Mouse (Mus musculus) neural tube, embryonic 14.5 days (tissue): ENCODE data around the gene Zfp64. TPM values are rescaled to one million over a fixed set of nuclear protein-coding genes. Genes with fewer than 3 reads are reported as not detected.

Experiments
- ATAC-seq: fragments of 200-750 bp; cut with Nextera tagmentation; 2 replicates; pipeline ENCODE4 v1.8.0; 2017; ENCODE audit warnings: low read depth, mild to moderate bottlenecking, moderate TSS enrichment, moderate library complexity
- H3K27ac ChIP-seq: fragments of 300-500 bp; sonication (generic); 2 replicates; pipeline ENCODE4 v1.5.1; 2014; ENCODE audit warnings: low read depth, mild to moderate bottlenecking, control low read depth, low read length, moderate library complexity, mixed read lengths
- H3K27me3 ChIP-seq: fragments of 300-500 bp; sonication (generic); 2 replicates; pipeline ENCODE4 v1.6.1; 2014; ENCODE audit warnings: low read length; ENCODE audit not compliant: control insufficient read depth, insufficient read depth
- H3K36me3 ChIP-seq: fragments of 300-500 bp; sonication (generic); 2 replicates; pipeline ENCODE4 v1.6.1; 2014; ENCODE audit warnings: low read length, mixed read lengths; ENCODE audit not compliant: control insufficient read depth, insufficient read depth
- H3K4me1 ChIP-seq: fragments of 300-500 bp; sonication (generic); 2 replicates; pipeline ENCODE4 v1.6.1; 2014; ENCODE audit warnings: low read length; ENCODE audit not compliant: control insufficient read depth, insufficient read depth
- H3K4me2 ChIP-seq: fragments of 300-500 bp; sonication (generic); 2 replicates; pipeline ENCODE4 v1.6.1; 2014; ENCODE audit warnings: mild to moderate bottlenecking, low read depth, low read length, control low read depth
- H3K4me3 ChIP-seq: fragments of 300-500 bp; sonication (generic); 2 replicates; pipeline ENCODE4 v1.5.1; 2014; ENCODE audit warnings: low read depth, low read length, control low read depth, mixed read lengths
- H3K9ac ChIP-seq: fragments of 300-500 bp; sonication (generic); replicated peaks from 2 replicates; pipeline ENCODE4 v1.6.1; 2014; ENCODE audit warnings: low read depth, mild to moderate bottlenecking, control low read depth, low read length, mixed read lengths
- H3K9me3 ChIP-seq: fragments of 300-500 bp; sonication (generic); 2 replicates; pipeline ENCODE4 v1.6.1; 2016; ENCODE audit warnings: low read length; ENCODE audit not compliant: control insufficient read depth
- WGBS: fragments of 180-500 bp; shearing (Covaris S2); extraction: QIAGEN DNeasy Blood & Tissue Kit; methylation state at CpG from one replicate; pipeline ENCODE4 v1.1.7; 2014; 5-methylcytosine and 5-hydroxymethylcytosine counted together
- polyA plus RNA-seq: library from polyadenylated mRNA; unstranded; fragments of >200 nt; fragmentation: Nextera tagmentation; extraction: Ambion mirVana; gene quantifications from 2 replicates; pipeline ENCODE4 v1.2.1, GENCODE M21; 2014

The Zfp64 gene
- polyA plus RNA-seq, 1 experiment from 2014 or later = 24.5 TPM

DNA sequence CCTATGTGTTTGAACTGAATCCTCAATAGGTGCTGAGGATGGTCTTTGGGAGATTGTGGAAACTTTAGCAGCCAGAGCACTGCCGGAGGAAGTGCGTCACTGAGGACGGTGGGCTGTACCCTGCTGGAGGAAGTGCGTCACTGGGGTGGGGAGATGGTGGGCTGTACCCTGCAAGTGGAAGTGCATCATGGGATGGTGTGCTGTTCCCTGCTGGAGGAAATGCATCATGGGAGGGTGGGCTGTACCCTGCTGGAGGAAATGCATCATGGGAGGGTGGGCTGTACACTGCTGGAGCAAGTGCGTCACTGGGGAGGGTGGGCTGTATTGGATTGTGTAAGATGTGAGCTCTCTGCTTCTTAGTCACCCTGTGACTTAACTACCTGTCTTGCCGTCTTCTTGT, 25.5 kb upstream of the Zfp64 start:
- no peak overlapping the region for H3K9ac ChIP-seq
- no peaks in the 10 kb centered on the region for H3K36me3 ChIP-seq
- no peak overlapping the region for H3K4me2 ChIP-seq
- no peaks in the 10 kb centered on the region for H3K27me3 ChIP-seq
- peak; percentile 78 for ATAC-seq
- no peak overlapping the region for H3K27ac ChIP-seq
- H3K9me3 ChIP-seq = no peaks in the 10 kb centered on the region
- 66% methylated on average over 6 of the region's 6 CpGs for WGBS
- H3K4me1 ChIP-seq = no peaks in the 10 kb centered on the region
- no peak overlapping the region for H3K4me3 ChIP-seq

DNA sequence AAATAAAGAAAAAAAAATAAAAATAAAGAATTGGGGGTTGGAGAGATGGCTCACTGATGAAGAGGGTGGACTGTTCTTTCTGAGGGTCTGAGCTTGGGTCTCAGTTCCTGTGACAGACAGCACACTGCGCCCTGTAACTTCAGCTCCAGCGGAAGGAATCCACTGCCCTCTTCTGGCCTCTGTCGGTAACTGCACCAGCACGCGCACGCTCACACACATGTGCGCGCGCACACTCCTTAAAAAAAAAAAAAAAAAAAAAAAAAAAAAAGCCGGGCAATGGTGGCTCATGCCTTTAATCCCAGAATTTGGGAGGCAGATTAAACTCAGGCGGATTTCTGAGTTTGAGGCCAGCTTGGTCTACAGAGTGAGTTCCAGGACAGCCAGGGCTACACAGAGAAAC, 24.4 kb upstream of the Zfp64 start:
- Histone ChIP-seq H3K9me3 (no peaks in the 10 kb centered on the region), H3K4me3 (no peak overlapping the region), H3K36me3 (no peaks in the 10 kb centered on the region), H3K4me2 (no peak overlapping the region), H3K27me3 (no peaks in the 10 kb centered on the region), H3K27ac (no peak overlapping the region), H3K4me1 (no peaks in the 10 kb centered on the region), H3K9ac (no peak overlapping the region)
- 53% methylated on average over 11 of the region's 11 CpGs for WGBS
- no peak for ATAC-seq

DNA sequence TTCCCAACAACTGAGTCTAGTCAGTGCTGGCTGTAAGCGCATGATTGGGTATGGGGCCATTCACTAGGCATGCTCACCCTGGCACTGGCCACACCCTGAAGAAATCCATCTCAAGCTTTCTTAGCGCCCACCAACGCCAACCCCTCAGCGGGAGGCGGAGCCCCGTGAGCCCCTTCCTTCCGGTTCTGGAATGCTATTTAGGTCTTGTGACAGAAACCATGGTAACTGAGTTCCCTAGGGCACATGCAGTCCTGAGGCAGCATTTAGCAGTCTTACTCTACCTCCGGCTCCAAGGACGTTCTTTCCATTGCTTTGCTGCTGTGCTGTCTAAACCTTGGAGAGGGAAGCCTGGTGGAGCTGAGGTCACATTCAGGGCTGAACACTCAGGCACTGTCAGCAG, 22.6 kb upstream of the Zfp64 start:
- ATAC-seq = no peak
- WGBS = 52% methylated on average over 9 of the region's 9 CpGs

GRCm38 (mm10) chr2:168970131-168970530, 14.7 kb upstream of the Zfp64 start:
- Histone ChIP-seq H3K36me3 (no peaks in the 10 kb centered on the region), H3K4me2 (no peak overlapping the region), H3K27ac (no peak overlapping the region), H3K4me3 (no peak overlapping the region), H3K27me3 (no peaks in the 10 kb centered on the region), H3K4me1 (no peaks in the 10 kb centered on the region), H3K9me3 (peaks cover 4% of the 10 kb centered on the region; the same call in 1 of the 2 replicates), H3K9ac (no peak overlapping the region)
- 91% methylated on average over 20 of the region's 20 CpGs for WGBS
- no peak for ATAC-seq

More for the DNA sequence above, 22.6 kb upstream of the Zfp64 start:
- no peaks in the 10 kb centered on the region for H3K9me3 ChIP-seq
- H3K4me3 ChIP-seq = no peak overlapping the region
- no peak overlapping the region for H3K9ac ChIP-seq
- H3K4me1 ChIP-seq = no peaks in the 10 kb centered on the region
- no peaks in the 10 kb centered on the region for H3K27me3 ChIP-seq
- H3K4me2 ChIP-seq = no peak overlapping the region
- H3K36me3 ChIP-seq = no peaks in the 10 kb centered on the region
- H3K27ac ChIP-seq = no peak overlapping the region

DNA sequence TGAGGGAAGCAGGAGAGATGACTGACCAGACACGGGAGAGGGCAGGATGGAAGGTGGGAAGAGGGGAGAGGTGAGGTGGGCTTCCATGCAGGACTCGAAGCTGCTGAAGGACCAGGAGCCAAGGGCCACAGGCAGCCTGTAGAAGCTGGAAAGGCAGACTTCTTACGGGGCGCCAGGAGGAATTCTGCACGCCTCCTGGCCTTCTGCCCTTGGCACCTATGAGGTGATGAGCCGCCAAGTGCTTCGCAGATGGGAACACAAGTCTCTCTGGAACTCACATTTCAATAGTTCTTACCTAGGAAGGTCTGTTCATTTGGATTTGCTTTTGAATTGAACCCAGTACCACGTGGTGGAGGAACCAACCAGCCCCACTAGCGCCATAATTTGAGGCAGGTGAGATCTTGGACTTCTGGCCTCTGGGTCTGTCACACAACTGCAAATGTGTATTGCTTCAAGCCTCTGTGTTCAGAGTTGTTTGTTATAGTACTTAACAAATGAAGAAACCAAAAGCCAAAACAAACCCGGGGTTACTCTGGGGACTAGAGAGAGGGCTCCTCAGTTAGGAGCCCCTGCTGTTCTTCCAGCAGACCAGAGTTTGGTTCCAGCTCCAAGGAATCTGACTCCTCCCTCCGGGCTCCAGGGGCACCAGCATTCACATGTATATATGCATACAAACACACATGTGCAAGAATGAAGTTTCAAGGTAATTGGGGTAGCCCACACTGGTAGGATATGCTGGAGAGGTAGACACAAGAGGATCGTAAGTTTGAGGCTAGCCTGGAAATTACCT, 12.9 kb upstream of the Zfp64 start:
- H3K4me3 ChIP-seq = no peak overlapping the region
- H3K4me2 ChIP-seq = no peak overlapping the region
- 87% methylated on average over 12 of the region's 12 CpGs for WGBS
- H3K27ac ChIP-seq = no peak overlapping the region
- H3K9ac ChIP-seq = no peak overlapping the region
- peaks cover 4% of the 10 kb centered on the region for H3K9me3 ChIP-seq
- ATAC-seq = no peak
- no peaks in the 10 kb centered on the region for H3K27me3 ChIP-seq
- H3K36me3 ChIP-seq = no peaks in the 10 kb centered on the region
- H3K4me1 ChIP-seq = no peaks in the 10 kb centered on the region

GRCm38 (mm10) chr2:168966525-168966924, 11.1 kb upstream of the Zfp64 start:
- Histone ChIP-seq H3K27ac (no peak overlapping the region), H3K4me3 (no peak overlapping the region), H3K4me2 (no peak overlapping the region), H3K36me3 (no peaks in the 10 kb centered on the region), H3K4me1 (no peaks in the 10 kb centered on the region), H3K9me3 (peaks cover 4% of the 10 kb centered on the region), H3K27me3 (no peaks in the 10 kb centered on the region), H3K9ac (no peak overlapping the region)
- WGBS = 86% methylated on average over 6 of the region's 6 CpGs
- no peak for ATAC-seq

DNA sequence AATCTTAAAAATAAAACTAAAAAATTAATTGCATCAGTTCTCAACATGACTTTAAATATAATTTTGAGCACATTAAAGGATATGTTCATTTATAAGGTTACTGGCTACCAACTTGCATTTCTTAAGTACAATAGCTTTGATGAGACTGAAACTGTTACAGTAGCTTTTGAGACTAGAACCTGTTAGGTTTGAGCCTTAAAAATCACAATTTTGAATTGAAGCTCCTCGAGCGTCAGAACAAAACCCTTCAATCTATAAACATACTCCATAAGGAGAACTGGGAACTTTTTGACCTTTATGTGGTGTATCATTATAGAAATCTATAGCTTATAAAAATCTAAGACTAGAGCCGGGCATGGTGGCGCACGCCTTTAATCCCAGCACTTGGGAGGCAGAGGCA, 9.5 kb upstream of the Zfp64 start:
- Histone ChIP-seq H3K36me3 (no peaks in the 10 kb centered on the region), H3K27ac (no peak overlapping the region), H3K4me2 (no peak overlapping the region), H3K9ac (no peak overlapping the region), H3K27me3 (no peaks in the 10 kb centered on the region), H3K9me3 (peaks cover 4% of the 10 kb centered on the region), H3K4me3 (no peak overlapping the region), H3K4me1 (no peaks in the 10 kb centered on the region)
- 98% methylated on average over 5 of the region's 5 CpGs for WGBS
- no peak for ATAC-seq

GRCm38 (mm10) chr2:168961729-168962666, 6.6 kb upstream of the Zfp64 start:
- Histone ChIP-seq H3K9ac (no peak overlapping the region), H3K4me3 (no peak overlapping the region)
- ATAC-seq = no peak

GRCm38 (mm10) chr2:168960814-168961213, 5.4 kb upstream of the Zfp64 start:
- ATAC-seq = no peak
- Histone ChIP-seq H3K36me3 (no peaks in the 10 kb centered on the region), H3K4me2 (no peak overlapping the region), H3K27ac (no peak overlapping the region), H3K9ac (no peak overlapping the region), H3K9me3 (peaks cover 1% of the 10 kb centered on the region), H3K4me3 (no peak overlapping the region), H3K4me1 (no peaks in the 10 kb centered on the region), H3K27me3 (no peaks in the 10 kb centered on the region)
- 92% methylated on average over 3 of the region's 3 CpGs for WGBS

More at GRCm38 (mm10) chr2:168961729-168962666, 6.6 kb upstream of the Zfp64 start:
- H3K27me3 ChIP-seq = no peaks in the 10 kb centered on the region
- no peak overlapping the region for H3K27ac ChIP-seq
- H3K36me3 ChIP-seq = no peaks in the 10 kb centered on the region
- H3K9me3 ChIP-seq = peaks cover 4% of the 10 kb centered on the region
- no peaks in the 10 kb centered on the region for H3K4me1 ChIP-seq
- H3K4me2 ChIP-seq = no peak overlapping the region
- WGBS = 93% methylated on average over 4 of the region's 4 CpGs
